Mouse (Mus musculus) kidney, adult 2 months (tissue): ENCODE data around the gene Kazn.

Source experiments
- CTCF ChIP-seq: fragments of 200-500 bp; conservative IDR thresholded peaks from 2 replicates; pipeline ENCODE4 v1.5.1; 2011; ENCODE audit warnings: low read depth, mild to moderate bottlenecking, control low read depth, low read length, moderate library complexity, mixed read lengths; ENCODE audit not compliant: insufficient read depth, insufficient read length
- POLR2A ChIP-seq: fragments of 200-500 bp; IDR thresholded peaks from one replicate; pipeline ENCODE4 v1.6.1; 2011; ENCODE audit warnings: low read depth, low read length, control low read depth

- TF ChIP-seq CTCF (no peak), POLR2A (no peak)
These were observed 150.8 kb downstream of the Kazn start for GRCm38 (mm10) chr4:142088409-142088808.
